Mouse (Mus musculus) gastrocnemius, postnatal 14 days (tissue): ENCODE results near the gene Hykk. TPM values are rescaled to one million over a fixed set of nuclear protein-coding genes. Genes with fewer than 3 reads are reported as not detected.
"Not testable (repeated sequence)": the region's sequence is repeated elsewhere in the genome, so short reads cannot be mapped to it uniquely, and the experiment has no call there.

Experiments
- DNase-seq: peaks from one replicate; pipeline ENCODE4 v3.0.0; 2021; ENCODE audit warnings: mixed read lengths
- intact Hi-C: fragments of 180-260 bp; cut with DNase I; formaldehyde crosslinking; loops from one replicate; pipeline ENCODE4 v1.15.1; 2025; ENCODE audit warnings: low total_unique reads
- long read RNA-seq, 2 experiments: library from polyadenylated mRNA; stranded (forward); transcript quantifications; one replicate each; pipeline ENCODE4 v2.0.0; 2021
- total RNA-seq, 2 experiments: library from RNA; stranded (reverse); gene quantifications; 2 replicates each; pipeline ENCODE4 v1.2.3; 2021

Hykk gene
- 1 to 10 TPM; 1.2 to 1.7 TPM for total RNA-seq
- long read RNA-seq, experiment 1 = 0 reads
- long read RNA-seq, experiment 2, partial matches to known transcripts = 0 of 1 reads
- long read RNA-seq, experiment 2, other reads (novel, unspliced or antisense) = 1 of 1 reads

- intact Hi-C loops = no loop called here
- DNase-seq = peak; percentile 91
Measured at GRCm38 (mm10) chr9:54917010-54917677, at the start of gene Hykk. TSS of gene Hykk (plus strand) at chr9:54917283.

GRCm38 (mm10) chr9:54878759-54879158 is 38.3 kb upstream of the Hykk start:
- intact Hi-C loops = no loop called here

GRCm38 (mm10) chr9:54892111-54892510 is 25.0 kb upstream of the Hykk start:
- no peak for DNase-seq
- intact Hi-C loops = no loop called here

More at GRCm38 (mm10) chr9:54878759-54879158, 38.3 kb upstream of the Hykk start:
- no peak for DNase-seq

GRCm38 (mm10) chr9:54897097-54897496 is 20.0 kb upstream of the Hykk start:
- DNase-seq = no peak
- intact Hi-C loops = no loop called here

- intact Hi-C loops = no loop called here
- DNase-seq = no peak
Measured at GRCm38 (mm10) chr9:54909446-54909845, 7.6 kb upstream of the Hykk start.

DNA sequence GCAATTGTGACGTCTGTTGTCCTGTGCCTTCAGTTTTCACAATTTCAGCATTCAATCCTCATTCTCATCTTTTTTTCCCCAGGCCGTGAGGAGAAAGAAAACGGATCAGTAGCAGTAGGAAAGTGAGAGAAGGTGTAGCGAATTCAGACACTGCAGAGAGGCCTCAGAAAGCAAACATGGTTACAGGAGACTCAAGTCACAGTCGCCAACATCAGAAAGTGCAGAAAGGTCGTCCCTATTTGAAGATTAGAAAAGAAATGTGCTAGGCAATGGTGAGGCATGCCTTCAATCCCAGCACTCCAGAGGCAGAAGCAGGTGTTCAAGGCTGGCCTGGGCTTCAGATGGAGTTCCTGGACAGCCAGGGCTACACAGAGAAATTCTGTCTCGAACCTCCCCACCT is 1.5 kb upstream of the Hykk start:
- no peak for DNase-seq
- intact Hi-C loops = no loop called here

DNA sequence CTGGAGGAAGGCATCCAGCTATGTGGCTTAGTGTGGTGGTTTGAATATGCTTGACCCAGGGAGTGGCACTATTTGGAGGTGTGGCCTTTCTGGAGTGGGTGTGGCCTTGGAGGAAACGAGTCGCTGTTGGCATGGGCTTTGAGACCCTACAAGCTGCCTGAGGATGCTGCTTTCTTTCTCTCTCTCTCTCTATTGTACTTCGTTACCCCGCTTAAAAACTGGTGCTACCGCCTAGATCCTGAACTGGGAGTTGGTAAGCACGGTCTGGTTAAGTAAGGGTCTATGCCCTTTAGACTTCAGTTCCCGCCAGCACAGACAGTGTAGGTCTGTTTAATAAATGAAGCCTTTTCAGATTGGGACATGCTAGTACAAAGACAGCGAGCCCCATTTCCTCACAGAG is 682 bp upstream of the Hykk start:
- intact Hi-C loops = no loop called here
- DNase-seq = no peak

DNA sequence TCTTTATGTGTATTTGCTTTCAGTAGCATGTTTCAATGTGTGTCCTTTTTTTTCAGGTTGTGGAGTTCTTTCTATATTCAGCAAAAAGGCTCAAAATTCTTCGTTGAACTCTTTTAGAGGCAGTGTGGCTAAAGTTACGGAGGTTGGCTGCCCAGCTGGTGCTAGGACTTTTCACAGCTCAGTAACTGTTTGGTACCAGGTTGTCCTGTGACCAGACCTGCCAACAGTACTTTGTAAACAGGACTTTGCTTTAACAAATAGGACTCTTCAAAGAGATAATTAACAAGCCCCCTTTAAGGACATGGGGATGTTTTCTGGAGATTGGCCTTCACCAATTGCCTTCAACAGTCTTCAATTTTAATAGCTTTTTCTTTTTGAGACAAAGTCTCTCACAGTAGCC is 1.1 kb downstream of the Hykk start:
- intact Hi-C loops = no loop called here
- DNase-seq = no peak

DNA sequence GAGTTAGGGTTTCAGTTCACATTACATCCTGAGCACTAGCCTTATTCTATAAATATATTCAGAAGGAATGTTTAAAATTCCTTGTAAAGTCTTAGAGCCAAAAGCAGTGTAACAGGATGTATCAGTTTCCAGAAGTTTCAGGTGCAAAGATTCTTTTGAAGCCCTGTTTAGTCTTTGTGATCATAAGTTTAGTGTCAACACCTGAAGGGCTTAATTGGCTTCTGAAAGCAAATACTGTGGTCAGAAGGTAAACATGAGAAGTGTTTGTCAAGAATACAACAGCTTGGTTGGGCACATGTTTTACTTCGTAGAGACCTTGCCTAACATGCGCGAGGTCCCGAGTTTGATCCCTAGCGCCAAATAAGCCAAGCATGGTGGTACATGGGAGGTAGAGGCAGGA is 1.7 kb downstream of the Hykk start:
- no peak for DNase-seq
- intact Hi-C loops = no loop called here

GRCm38 (mm10) chr9:54919946-54920345 is 2.9 kb downstream of the Hykk start:
- intact Hi-C loops = no loop called here
- DNase-seq = no peak

DNA sequence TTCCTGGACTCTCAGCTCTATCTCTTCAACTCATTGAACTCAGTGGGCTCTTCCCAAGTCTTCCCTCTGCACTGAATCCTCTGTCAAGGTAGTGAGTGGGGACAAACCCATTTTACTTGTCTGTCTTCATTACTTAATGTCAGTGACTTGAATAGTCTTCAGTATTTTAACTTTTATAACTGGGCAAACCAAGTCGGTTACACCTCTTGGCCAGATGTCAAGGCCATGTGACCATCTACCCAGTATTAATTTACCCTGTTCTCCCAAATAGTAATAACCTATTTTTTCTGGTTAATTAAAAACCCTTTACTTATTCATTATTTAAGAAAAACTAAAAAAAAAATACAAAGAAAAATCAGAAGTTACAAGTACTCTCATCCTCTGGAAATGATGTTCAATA is 13.7 kb downstream of the Hykk start:
- intact Hi-C loops = no loop called here
- no peak for DNase-seq

DNA sequence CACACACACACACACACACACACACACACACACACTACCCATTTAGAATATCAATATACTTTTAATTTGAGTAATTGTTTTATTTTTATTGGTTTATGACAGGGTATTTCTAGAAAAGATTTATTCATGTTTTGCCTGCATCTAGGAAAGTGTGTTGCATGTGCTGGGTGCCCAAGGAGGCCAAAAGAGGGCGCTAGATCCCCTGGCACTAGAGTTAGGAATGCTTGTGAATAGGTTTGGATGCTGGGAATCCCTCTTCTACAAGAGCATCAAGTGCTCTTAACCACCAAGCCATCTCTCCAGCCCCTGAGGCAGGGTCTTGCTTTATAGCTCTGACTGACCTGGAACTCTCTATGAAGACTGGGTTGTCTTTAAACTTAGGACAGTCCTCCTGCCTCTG is 14.7 kb downstream of the Hykk start:
- intact Hi-C loops = no loop called here
- no peak for DNase-seq

- intact Hi-C loops = no loop called here
Measured at GRCm38 (mm10) chr9:54932379-54932778, 15.3 kb downstream of the Hykk start.

DNA sequence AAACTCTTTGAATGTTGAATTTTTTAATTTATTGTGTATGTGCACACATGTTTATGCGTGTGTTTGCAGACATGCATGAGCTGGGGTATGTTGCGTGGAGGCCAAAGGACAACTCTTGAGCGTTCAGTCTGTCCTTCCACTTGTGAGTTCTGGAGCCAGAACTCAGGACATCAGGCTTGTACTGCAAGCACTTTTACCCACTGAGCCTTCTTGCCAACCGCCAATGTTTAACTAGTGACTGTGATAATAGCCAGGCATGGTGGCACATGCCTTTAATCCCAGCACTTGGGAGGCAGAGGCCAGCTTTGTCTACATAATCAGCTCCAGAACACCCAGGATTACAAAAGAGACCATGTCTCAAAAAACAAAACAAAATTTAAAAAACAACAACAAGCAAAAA is 25.0 kb downstream of the Hykk start:
- no peak for DNase-seq
- intact Hi-C loops = no loop called here

More at GRCm38 (mm10) chr9:54932379-54932778, 15.3 kb downstream of the Hykk start:
- no peak for DNase-seq

- DNase-seq = no peak
- intact Hi-C loops = no loop called here
Measured at GRCm38 (mm10) chr9:54944467-54944866, 27.4 kb downstream of the Hykk start.

- DNase-seq = no peak
- intact Hi-C loops = no loop called here
Measured at GRCm38 (mm10) chr9:54946256-54946655, 29.2 kb downstream of the Hykk start.

- peak; percentile 29 for DNase-seq
Measured at GRCm38 (mm10) chr9:54949465-54949864, 32.4 kb downstream of the Hykk start.

GRCm38 (mm10) chr9:54950162-54950561 is 33.1 kb downstream of the Hykk start:
- DNase-seq, intact Hi-C loops: not testable (repeated sequence)

More at GRCm38 (mm10) chr9:54949465-54949864, 32.4 kb downstream of the Hykk start:
- intact Hi-C loops = no loop called here

GRCm38 (mm10) chr9:54950575-54951321 is 33.7 kb downstream of the Hykk start, which contains the start of the genes Psma4 and AY074887:
TSS of gene Psma4 (plus strand) at chr9:54950790.
TSS of gene AY074887 (minus strand) at chr9:54950998.
- DNase-seq = peak; percentile 94
- intact Hi-C loops = no loop called here

- intact Hi-C loops = no loop called here
- no peak for DNase-seq
Measured at GRCm38 (mm10) chr9:54961059-54961458, 44.0 kb downstream of the Hykk start.

DNA sequence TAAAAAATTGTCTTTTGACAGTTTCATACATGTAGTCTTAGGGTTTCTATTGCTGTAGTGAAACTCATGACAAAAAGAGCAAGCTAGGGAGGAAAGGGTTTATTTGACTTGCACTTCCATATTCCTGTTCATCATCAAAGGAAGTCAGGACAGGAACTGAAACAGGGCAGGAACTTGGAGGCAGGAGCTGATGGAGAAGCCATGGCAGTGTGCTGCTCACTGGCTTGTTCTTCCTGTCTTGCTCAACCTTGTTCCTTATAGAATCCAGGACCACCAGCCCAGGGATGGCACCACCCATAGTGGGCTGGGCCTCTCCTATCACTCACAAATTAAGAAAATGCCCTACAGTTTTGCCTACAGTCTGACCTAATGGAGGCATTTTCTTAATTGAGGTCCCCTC is 46.6 kb downstream of the Hykk start:
- intact Hi-C loops = no loop called here

More for the DNA sequence above, 46.6 kb downstream of the Hykk start:
- no peak for DNase-seq
